Mouse (Mus musculus): ENCODE measurements around the gene Cacng8.

- TF ChIP-seq CTCF (IDR thresholded peaks at IDR 0.05; ENCODE audit: control insufficient read depth, insufficient read depth, low read length): no peak
- TF ChIP-seq POLR2A (IDR thresholded peaks at IDR 0.05; ENCODE audit: borderline replicate concordance, control insufficient read depth, low read depth, low read length): no peak
Measured at GRCm38 (mm10) chr7:3457841-3458217, 67.3 kb downstream of the Cacng8 start.

Measured in bone marrow, adult 2 months (tissue).